Mouse (Mus musculus) forebrain, embryonic 12.5 days (tissue): ENCODE results near the gene Epop. TPM values are rescaled to one million over a fixed set of nuclear protein-coding genes. Genes with fewer than 3 reads are reported as not detected.

Source experiments
- ATAC-seq: fragments of 200-750 bp; cut with Nextera tagmentation; 2 replicates; pipeline ENCODE4 v1.8.0; 2017; ENCODE audit warnings: moderate TSS enrichment; ENCODE audit not compliant: low FRiP score
- H3K27ac ChIP-seq: fragments of 300-500 bp; sonication (generic); 2 replicates; pipeline ENCODE4 v1.5.1; 2016; ENCODE audit warnings: mild to moderate bottlenecking
- H3K27me3 ChIP-seq: fragments of 300-500 bp; sonication (generic); 2 replicates; pipeline ENCODE4 v1.6.1; 2016; ENCODE audit warnings: mild to moderate bottlenecking
- H3K36me3 ChIP-seq: fragments of 300-500 bp; sonication (generic); replicated peaks from 2 replicates; pipeline ENCODE4 v1.6.1; 2016; ENCODE audit warnings: mild to moderate bottlenecking
- H3K4me1 ChIP-seq: fragments of 300-500 bp; sonication (generic); 2 replicates; pipeline ENCODE4 v1.6.1; 2016
- H3K4me2 ChIP-seq: fragments of 300-500 bp; sonication (generic); 2 replicates; pipeline ENCODE4 v1.6.1; 2016; ENCODE audit warnings: mild to moderate bottlenecking, moderate library complexity
- H3K4me3 ChIP-seq: fragments of 300-500 bp; sonication (generic); replicated peaks from 2 replicates; pipeline ENCODE4 v1.5.1; 2016; ENCODE audit warnings: mild to moderate bottlenecking
- H3K9ac ChIP-seq: fragments of 300-500 bp; sonication (generic); 2 replicates; pipeline ENCODE4 v1.6.1; 2016; ENCODE audit warnings: mild to moderate bottlenecking
- H3K9me3 ChIP-seq: fragments of 300-500 bp; sonication (generic); 2 replicates; pipeline ENCODE4 v1.6.1; 2016
- WGBS: fragments of 180-500 bp; shearing (Covaris S2); methylation state at CpG from one replicate; pipeline ENCODE4 v1.1.7; 2016; 5-methylcytosine and 5-hydroxymethylcytosine counted together
- polyA plus RNA-seq: library from polyadenylated mRNA; unstranded; fragments of >200 nt; fragmentation: Nextera tagmentation; extraction: Ambion mirVana; gene quantifications from 2 replicates; pipeline ENCODE4 v1.2.1, GENCODE M21; 2016

Gene Epop
- 10.0 and 11.9 TPM in 2 replicates for polyA plus RNA-seq

DNA sequence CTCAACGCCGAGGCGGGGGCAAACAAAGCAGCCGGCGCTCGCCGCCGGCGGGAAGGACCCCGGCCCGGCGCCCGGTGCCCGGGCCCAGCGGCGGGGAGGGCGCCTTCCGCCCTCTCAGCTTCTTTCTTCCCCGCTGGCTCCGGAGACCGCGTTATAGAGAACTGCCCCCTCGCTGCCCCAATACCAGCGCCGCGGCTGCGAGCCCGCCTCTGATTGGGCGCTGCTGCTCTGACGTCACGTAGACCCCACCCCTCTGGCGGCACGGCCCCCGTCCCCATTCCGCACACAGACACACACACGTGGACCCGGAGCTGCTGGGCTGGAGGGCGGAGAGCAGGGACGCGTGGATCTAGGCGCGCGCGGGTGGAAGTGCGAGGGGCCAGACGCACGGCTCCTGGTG, at the start of gene Epop:
Gene Epop, minus strand, starts transcription at position 127 of the 400 bp plus-strand sequence.
- peak; percentile 95 for ATAC-seq

DNA sequence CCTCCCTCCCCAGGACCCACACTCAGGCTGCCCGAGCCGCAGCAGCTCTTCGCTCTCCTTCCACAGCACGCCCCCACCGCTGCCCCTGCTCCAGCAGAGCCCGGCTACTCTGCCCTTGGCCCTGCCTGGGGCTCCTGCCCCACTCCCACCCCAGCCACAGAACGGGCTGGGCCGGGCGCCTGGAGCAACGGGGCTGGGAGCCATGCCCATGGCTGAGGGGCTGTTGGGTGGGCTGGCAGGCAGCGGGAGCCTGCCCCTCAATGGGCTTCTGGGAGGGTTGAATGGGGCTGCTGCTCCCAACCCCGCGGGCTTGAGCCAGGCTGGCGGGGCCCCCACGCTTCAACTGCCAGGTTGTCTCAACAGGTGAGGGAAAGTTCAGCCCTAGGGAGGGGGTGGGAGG, 48.8 kb upstream of the Epop start:
- H3K4me1 ChIP-seq = peaks cover 30% of the 10 kb centered on the region
- H3K36me3 ChIP-seq = peaks cover 84% of the 10 kb centered on the region
- no peaks in the 10 kb centered on the region for H3K27me3 ChIP-seq
- no peaks in the 10 kb centered on the region for H3K9me3 ChIP-seq
- H3K4me3 ChIP-seq = no peak overlapping the region
- no peak overlapping the region for H3K4me2 ChIP-seq
- peak overlapping the region; percentile 43; the same call in 1 of the 2 replicates for H3K27ac ChIP-seq
- H3K9ac ChIP-seq = peak overlapping the region; percentile 17; the same call in 1 of the 2 replicates
- WGBS = 71% methylated on average over 12 of the region's 15 CpGs
- ATAC-seq = no peak

More for the DNA sequence above, at the start of gene Epop:
- Histone ChIP-seq H3K36me3 (no peaks in the 10 kb centered on the region), H3K4me1 (peaks cover 41% of the 10 kb centered on the region), H3K4me2 (peak within 1 kb of the TSS; percentile 91), H3K27ac (0 out of 2 replicates have a peak within 1 kb of the TSS, but pooled peaks have one; percentile 32), H3K4me3 (peak within 1 kb of the TSS; percentile 73), H3K9ac (peak within 1 kb of the TSS; percentile 88), H3K27me3 (peaks cover 74% of the 10 kb centered on the region), H3K9me3 (no peaks in the 10 kb centered on the region)
- 0% methylated on average over 44 of the region's 47 CpGs for WGBS

DNA sequence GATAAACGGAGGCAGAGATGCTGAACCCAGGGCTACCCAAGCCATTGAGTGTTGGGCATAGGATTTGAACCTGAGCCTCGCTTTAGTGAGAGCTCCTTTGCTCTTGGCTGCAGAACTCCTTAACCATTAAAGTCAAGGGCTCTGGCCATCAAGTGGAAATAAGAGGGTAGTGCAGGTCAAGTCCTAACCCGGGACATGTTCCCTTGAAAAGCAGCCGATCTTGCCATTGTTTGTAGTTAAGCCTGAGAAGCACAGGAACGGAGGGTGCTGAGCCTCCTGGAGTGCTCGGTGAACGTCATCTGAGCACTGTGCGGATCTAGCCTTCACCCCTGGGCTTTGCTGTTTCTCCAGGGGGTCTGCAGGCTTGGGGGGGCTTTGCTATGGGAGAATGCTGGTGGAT, 48.3 kb upstream of the Epop start:
- Histone ChIP-seq H3K9ac (peak overlapping the region; percentile 17; the same call in 1 of the 2 replicates), H3K27ac (peak overlapping the region; percentile 43; the same call in 1 of the 2 replicates), H3K27me3 (no peaks in the 10 kb centered on the region), H3K9me3 (no peaks in the 10 kb centered on the region), H3K4me2 (no peak overlapping the region), H3K4me1 (peaks cover 30% of the 10 kb centered on the region), H3K36me3 (peaks cover 88% of the 10 kb centered on the region), H3K4me3 (no peak overlapping the region)
- WGBS = 29% methylated on average over 8 of the region's 8 CpGs
- ATAC-seq = no peak

DNA sequence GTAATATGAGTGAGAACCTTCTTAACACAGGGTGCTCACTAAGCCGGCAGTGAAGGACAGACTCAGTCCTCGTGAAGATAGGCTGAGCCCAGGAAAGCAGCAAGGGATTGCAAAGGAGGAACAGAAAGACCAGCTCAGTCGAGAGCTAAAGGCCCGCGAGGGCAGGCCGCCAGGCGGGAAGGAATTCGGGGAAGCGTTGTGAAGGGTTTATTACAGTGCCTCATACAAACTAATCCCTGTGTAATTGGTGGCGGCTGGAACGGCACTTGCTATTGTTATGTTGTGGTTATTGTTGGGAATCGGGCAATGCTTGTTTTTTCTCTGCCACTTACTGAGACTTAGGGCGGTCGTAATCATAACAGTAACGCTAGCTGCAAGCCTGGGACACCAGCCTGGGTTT, 47.9 kb upstream of the Epop start:
- no peak for ATAC-seq
- Histone ChIP-seq H3K9me3 (no peaks in the 10 kb centered on the region), H3K4me1 (peaks cover 30% of the 10 kb centered on the region), H3K4me3 (no peak overlapping the region), H3K27me3 (no peaks in the 10 kb centered on the region), H3K36me3 (peaks cover 92% of the 10 kb centered on the region), H3K27ac (peak overlapping the region; percentile 43), H3K4me2 (no peak overlapping the region), H3K9ac (0 out of 2 replicates have a peak overlapping the region, but pooled peaks have one; percentile 1)
- WGBS = 20% methylated on average over 15 of the region's 15 CpGs

DNA sequence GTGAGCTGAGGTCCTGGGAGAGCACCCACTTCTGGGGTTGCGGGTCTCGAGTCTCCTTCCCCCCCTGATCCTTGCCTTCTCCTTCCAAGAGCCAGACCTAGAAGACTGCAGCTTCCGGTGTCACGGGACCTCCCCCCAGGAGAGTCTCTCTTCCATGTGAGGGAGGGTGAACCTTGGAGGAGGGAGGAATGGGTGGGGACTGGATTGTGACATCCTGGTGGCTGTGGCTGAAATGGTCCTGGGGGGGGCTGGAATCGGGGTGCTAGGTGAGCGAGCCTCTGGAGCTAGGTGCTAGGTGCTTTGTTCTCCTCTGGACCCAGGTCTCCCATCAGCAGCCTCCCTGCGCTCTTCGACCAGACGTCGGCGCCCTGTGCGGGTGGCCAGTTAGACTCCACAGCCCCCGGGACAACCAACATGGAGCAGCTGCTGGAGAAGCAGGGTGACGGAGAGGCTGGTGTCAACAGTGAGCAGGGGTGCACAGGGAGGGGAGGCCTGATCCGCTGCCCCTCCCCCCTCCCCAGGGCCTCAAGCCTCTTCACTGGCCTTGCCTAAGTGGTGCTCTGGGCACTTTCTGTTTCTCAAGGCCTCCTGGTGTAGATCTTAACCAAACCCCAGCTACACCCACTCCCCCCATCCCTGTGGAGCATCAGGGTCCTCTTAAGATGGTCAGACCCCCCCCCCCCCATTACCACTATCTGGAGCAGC, 46.7 kb upstream of the Epop start:
- H3K27me3 ChIP-seq = no peaks in the 10 kb centered on the region
- H3K9ac ChIP-seq = 0 out of 2 replicates have a peak overlapping the region, but pooled peaks have one; percentile 1
- WGBS = 81% methylated on average over 15 of the region's 15 CpGs
- peaks cover 92% of the 10 kb centered on the region for H3K36me3 ChIP-seq
- H3K4me2 ChIP-seq = no peak overlapping the region
- peaks cover 30% of the 10 kb centered on the region for H3K4me1 ChIP-seq
- no peak overlapping the region for H3K27ac ChIP-seq
- H3K4me3 ChIP-seq = no peak overlapping the region
- H3K9me3 ChIP-seq = no peaks in the 10 kb centered on the region
- ATAC-seq = no peak

DNA sequence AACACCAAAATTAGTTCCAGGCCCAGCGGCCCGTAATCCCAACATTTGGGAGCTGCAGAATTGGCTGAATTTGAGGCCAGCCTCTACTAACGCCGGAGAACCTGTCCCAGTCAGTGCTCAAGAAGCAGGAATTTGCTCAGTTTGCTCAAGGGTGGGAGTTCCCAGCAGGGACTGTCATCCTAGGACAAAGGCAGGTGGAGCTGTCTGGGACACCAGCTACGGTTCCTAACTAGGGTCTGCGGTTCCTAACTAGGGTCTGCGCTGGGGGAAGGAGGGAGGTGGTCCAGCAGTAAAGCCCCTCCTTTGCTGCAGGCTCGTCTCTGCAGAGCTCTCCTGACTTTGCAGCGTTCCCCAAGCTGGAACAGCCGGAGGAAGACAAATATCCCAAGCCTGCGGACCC, 43.6 kb upstream of the Epop start:
- H3K4me2 ChIP-seq = no peak overlapping the region
- H3K4me3 ChIP-seq = no peak overlapping the region
- H3K9me3 ChIP-seq = no peaks in the 10 kb centered on the region
- WGBS = 78% methylated on average over 11 of the region's 11 CpGs
- no peak overlapping the region for H3K9ac ChIP-seq
- peaks cover 49% of the 10 kb centered on the region for H3K4me1 ChIP-seq
- no peak overlapping the region for H3K27ac ChIP-seq
- no peak for ATAC-seq
- no peaks in the 10 kb centered on the region for H3K27me3 ChIP-seq
- H3K36me3 ChIP-seq = peaks cover 92% of the 10 kb centered on the region

DNA sequence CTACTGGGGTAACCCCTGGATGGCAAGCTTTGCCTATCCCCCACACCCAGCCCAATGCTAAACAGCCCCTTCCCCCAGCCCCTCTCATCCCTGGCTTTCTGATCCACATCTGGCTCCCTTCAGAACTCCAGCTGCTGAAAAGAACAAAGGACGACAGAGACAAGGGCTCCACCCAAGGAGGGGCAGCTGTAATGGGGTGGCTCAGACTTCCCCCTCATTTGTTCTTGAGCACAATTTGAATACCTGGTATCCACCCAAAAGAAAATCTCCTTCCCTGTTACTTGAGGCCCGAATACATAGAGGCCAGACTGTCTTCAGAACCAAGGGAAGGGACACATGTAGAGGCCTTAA, 41.6 kb upstream of the Epop start:
- Histone ChIP-seq H3K27ac (no peak overlapping the region), H3K9ac (no peak overlapping the region), H3K4me3 (no peak overlapping the region), H3K9me3 (no peaks in the 10 kb centered on the region), H3K4me2 (no peak overlapping the region), H3K36me3 (peaks cover 94% of the 10 kb centered on the region), H3K27me3 (no peaks in the 10 kb centered on the region), H3K4me1 (peaks cover 29% of the 10 kb centered on the region)
- WGBS = 31% methylated on average over 2 of the region's 2 CpGs
- ATAC-seq = no peak

DNA sequence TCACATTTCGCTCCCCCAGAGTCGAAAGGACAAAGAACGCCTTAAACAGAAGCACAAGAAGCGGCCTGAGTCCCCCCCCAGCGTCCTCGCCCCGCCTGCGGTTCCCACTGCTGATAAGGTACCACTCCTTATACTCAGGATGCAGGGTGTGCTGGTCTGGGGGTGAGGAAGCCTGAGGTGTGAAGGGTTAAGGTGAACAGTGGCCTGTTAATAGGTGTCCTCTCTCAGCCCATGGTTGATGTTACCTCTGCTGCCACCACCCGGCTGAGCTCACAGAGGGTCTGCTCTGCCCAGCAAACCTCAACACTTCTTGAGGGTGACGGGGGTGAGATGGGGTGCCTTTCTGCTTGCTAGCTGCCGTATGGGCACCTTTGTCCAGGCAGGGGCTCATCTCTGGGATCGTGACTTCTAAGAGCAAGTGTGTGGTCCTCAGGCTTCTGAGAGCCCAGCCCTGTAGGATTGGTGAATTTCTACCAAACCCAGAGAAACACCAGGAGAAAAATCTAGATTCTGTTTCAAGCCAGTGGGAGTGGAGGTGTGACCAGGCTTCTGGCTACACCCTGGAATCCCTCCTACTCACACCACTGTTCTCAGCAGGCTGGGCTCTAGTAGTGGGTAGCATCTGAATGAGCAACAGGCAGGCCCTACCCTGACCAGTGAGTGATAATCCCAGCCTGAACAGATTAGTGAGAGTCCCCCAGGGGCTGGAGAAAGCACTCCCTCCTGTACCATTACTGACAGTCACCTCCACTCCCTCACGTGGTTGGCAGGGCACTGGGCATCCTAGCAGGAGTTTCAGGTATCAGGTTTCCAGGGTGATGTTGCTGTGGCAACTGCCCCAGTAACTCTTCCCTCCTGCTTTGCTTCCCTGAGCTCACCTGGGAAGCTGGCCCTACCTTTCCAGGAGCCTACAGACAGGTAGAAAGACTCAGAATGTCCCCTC, 41.0 kb upstream of the Epop start:
- Histone ChIP-seq H3K4me2 (no peak overlapping the region), H3K27ac (peak overlapping the region; percentile 65), H3K36me3 (peaks cover 95% of the 10 kb centered on the region), H3K9ac (peak overlapping the region; percentile 22; the same call in 1 of the 2 replicates), H3K4me1 (peaks cover 26% of the 10 kb centered on the region), H3K27me3 (no peaks in the 10 kb centered on the region), H3K4me3 (no peak overlapping the region), H3K9me3 (no peaks in the 10 kb centered on the region)
- WGBS = 60% methylated on average over 13 of the region's 13 CpGs
- ATAC-seq = no peak

DNA sequence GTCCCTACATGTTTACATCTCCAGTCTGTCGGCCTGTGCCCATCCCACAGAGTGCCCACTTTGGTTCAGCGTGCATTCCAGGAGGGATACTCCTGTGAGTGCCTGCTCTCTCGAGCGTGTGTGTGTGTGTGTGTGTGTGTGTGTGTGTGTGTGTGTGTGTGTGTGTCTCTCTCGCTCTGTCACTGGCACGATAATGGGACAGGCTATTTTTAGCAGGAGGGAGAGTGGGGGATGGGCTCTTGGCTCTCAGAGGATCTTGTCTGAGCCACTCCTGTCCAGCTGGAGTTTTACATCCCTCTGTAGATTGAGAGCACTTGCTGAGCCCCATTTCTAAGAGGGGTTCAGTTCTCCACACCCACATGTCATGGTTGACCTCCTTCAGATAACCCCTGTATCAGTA, 40.3 kb upstream of the Epop start:
- peak overlapping the region; percentile 22; the same call in 1 of the 2 replicates for H3K9ac ChIP-seq
- peak; percentile 33; the same call in 1 of the 2 replicates for ATAC-seq
- H3K4me3 ChIP-seq = no peak overlapping the region
- peaks cover 31% of the 10 kb centered on the region for H3K4me1 ChIP-seq
- peaks cover 91% of the 10 kb centered on the region for H3K36me3 ChIP-seq
- no peaks in the 10 kb centered on the region for H3K9me3 ChIP-seq
- peak overlapping the region; percentile 65; the same call in 1 of the 2 replicates for H3K27ac ChIP-seq
- no peak overlapping the region for H3K4me2 ChIP-seq
- WGBS = 29% methylated on average over 5 of the region's 6 CpGs
- H3K27me3 ChIP-seq = no peaks in the 10 kb centered on the region

DNA sequence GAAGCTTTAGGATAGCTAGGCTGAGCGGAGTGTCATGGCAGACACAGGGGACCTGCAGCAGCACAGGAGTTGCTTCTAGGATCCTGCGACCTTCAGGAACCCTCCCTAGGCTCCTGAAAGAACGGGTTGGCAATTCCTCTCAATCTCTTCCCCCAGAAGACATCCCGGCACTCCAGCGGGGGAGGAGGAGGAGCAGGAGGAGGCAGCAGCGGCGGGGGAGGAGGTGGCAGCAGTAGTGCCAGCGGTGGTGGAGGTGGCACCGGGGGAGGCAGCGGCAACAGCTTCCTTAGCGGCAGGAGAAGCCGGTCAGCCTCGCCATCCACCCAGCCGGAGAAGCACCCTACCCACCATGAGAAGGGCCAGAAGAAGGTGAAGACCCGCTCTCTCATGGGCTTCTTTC, 39.8 kb upstream of the Epop start:
- WGBS = 53% methylated on average over 15 of the region's 15 CpGs
- Histone ChIP-seq H3K27me3 (no peaks in the 10 kb centered on the region), H3K4me1 (peaks cover 36% of the 10 kb centered on the region), H3K27ac (peak overlapping the region; percentile 65), H3K4me3 (no peak overlapping the region), H3K9me3 (no peaks in the 10 kb centered on the region), H3K4me2 (no peak overlapping the region), H3K36me3 (peaks cover 86% of the 10 kb centered on the region), H3K9ac (peak overlapping the region; percentile 33; the same call in 1 of the 2 replicates)
- no peak for ATAC-seq

DNA sequence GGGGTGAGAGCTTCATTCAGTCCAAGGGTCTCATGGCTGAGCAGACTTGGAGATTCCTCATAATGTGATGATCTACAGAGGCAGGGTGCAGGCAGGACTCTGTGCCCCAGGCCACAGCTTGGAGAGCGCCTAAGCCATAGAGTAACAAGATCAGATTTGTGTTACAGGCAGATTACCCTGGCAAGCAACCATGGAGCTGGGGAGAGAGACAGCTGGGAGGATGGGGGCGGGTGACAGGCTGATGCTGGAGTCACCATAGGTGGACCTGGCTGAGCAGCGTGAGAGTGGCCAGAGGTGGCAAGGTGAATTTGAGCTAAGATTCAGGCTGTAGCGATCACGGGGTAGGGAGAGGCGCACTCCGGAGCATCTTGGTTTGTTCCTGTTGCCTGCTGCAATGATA, 38.7 kb upstream of the Epop start:
- no peak for ATAC-seq
- Histone ChIP-seq H3K27ac (no peak overlapping the region), H3K27me3 (no peaks in the 10 kb centered on the region), H3K9ac (no peak overlapping the region), H3K4me3 (no peak overlapping the region), H3K9me3 (no peaks in the 10 kb centered on the region), H3K4me1 (peaks cover 40% of the 10 kb centered on the region), H3K36me3 (peaks cover 75% of the 10 kb centered on the region), H3K4me2 (no peak overlapping the region)
- WGBS = 91% methylated on average over 7 of the region's 7 CpGs

DNA sequence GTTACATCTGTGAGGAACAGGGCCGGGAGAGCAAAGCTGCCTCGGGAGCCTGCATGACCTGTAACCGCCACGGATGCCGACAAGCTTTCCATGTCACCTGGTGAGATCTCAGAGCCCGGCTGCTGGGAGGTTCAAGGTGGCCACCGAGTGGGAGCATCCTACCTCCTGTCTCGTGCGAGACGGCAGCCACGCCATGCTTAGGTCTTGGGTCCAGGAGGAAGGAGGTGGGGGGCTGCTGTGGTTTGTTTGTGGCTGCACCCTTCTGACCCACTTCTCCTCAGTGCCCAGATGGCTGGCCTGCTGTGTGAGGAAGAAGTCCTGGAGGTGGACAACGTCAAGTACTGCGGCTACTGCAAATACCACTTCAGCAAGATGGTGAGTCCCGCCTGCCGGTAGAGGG, 37.3 kb upstream of the Epop start:
- Histone ChIP-seq H3K9me3 (no peaks in the 10 kb centered on the region), H3K36me3 (peaks cover 62% of the 10 kb centered on the region), H3K4me1 (peaks cover 50% of the 10 kb centered on the region), H3K27ac (no peak overlapping the region), H3K4me3 (no peak overlapping the region), H3K27me3 (peaks cover 9% of the 10 kb centered on the region), H3K9ac (no peak overlapping the region), H3K4me2 (no peak overlapping the region)
- no peak for ATAC-seq
- 92% methylated on average over 15 of the region's 15 CpGs for WGBS
